Mouse (Mus musculus) E14TG2a.4 (cell line): ENCODE data around the gene Tctn1.

Experiments
- H3K27me3 ChIP-seq: 2 replicates; pipeline ENCODE4 v1.6.1; 2014; ENCODE audit warnings: low read length, control low read depth; ENCODE audit not compliant: insufficient read depth
- H3K36me3 ChIP-seq: 2 replicates; pipeline ENCODE4 v1.6.1; 2014; ENCODE audit warnings: low read length, control low read depth; ENCODE audit not compliant: insufficient read depth
- H3K4me1 ChIP-seq: replicated peaks from 2 replicates; pipeline ENCODE4 v1.6.1; 2014; ENCODE audit warnings: low read depth, low read length, control low read depth
- H3K4me3 ChIP-seq: replicated peaks from 2 replicates; pipeline ENCODE4 v1.5.1; 2014; ENCODE audit warnings: mild to moderate bottlenecking, low read length
- H3K9me3 ChIP-seq: 2 replicates; pipeline ENCODE4 v1.6.1; 2014; ENCODE audit warnings: low read length, control low read depth
- CTCF ChIP-seq: conservative IDR thresholded peaks from 2 replicates; pipeline ENCODE4 v1.5.1; 2014; ENCODE audit warnings: low read length
- NANOG ChIP-seq: IDR thresholded peaks from 2 replicates; pipeline ENCODE4 v1.6.1; 2014; ENCODE audit warnings: borderline replicate concordance, low read length, mixed read lengths
- POU5F1 ChIP-seq: IDR thresholded peaks from 2 replicates; pipeline ENCODE4 v1.6.1; 2014; ENCODE audit warnings: low read length, borderline replicate concordance

Tctn1 gene

GRCm38 (mm10) chr5:122228772-122229171 is 35.5 kb downstream of the Tctn1 start:
- Histone ChIP-seq H3K4me3 (no peak overlapping the region), H3K9me3 (0 out of 2 replicates have a peak, but pooled peaks cover 7% of the 10 kb centered on the region), H3K36me3 (peaks cover 48% of the 10 kb centered on the region), H3K4me1 (peaks cover 53% of the 10 kb centered on the region), H3K27me3 (no peaks in the 10 kb centered on the region)
- TF ChIP-seq POU5F1: no peak
- TF ChIP-seq CTCF: no peak
- no peak for TF ChIP-seq NANOG

GRCm38 (mm10) chr5:122228271-122228765 is 35.9 kb downstream of the Tctn1 start:
- no peak for TF ChIP-seq POU5F1
- no peak for TF ChIP-seq CTCF
- no peak for TF ChIP-seq NANOG

GRCm38 (mm10) chr5:122224291-122224690 is 40.0 kb downstream of the Tctn1 start:
- Histone ChIP-seq H3K4me1 (peaks cover 69% of the 10 kb centered on the region), H3K27me3 (no peaks in the 10 kb centered on the region), H3K9me3 (0 out of 2 replicates have a peak, but pooled peaks cover 7% of the 10 kb centered on the region), H3K36me3 (peaks cover 58% of the 10 kb centered on the region), H3K4me3 (no peak overlapping the region)
- TF ChIP-seq NANOG (no peak), CTCF (no peak), POU5F1 (no peak)

More at GRCm38 (mm10) chr5:122228271-122228765, 35.9 kb downstream of the Tctn1 start:
- H3K4me3 ChIP-seq: no peak overlapping the region
- peaks cover 49% of the 10 kb centered on the region for H3K4me1 ChIP-seq
- 0 out of 2 replicates have a peak, but pooled peaks cover 7% of the 10 kb centered on the region for H3K9me3 ChIP-seq
- H3K36me3 ChIP-seq: peaks cover 44% of the 10 kb centered on the region
- H3K27me3 ChIP-seq: no peaks in the 10 kb centered on the region

- Histone ChIP-seq H3K9me3 (no peaks in the 10 kb centered on the region), H3K4me1 (peaks cover 77% of the 10 kb centered on the region), H3K4me3 (no peak overlapping the region), H3K27me3 (no peaks in the 10 kb centered on the region), H3K36me3 (peaks cover 70% of the 10 kb centered on the region)
- no peak for TF ChIP-seq CTCF
- no peak for TF ChIP-seq POU5F1
- TF ChIP-seq NANOG: no peak
These were observed 43.2 kb downstream of the Tctn1 start for GRCm38 (mm10) chr5:122221085-122221484.

- peaks cover 65% of the 10 kb centered on the region for H3K4me1 ChIP-seq
- H3K27me3 ChIP-seq: no peaks in the 10 kb centered on the region
- H3K4me3 ChIP-seq: no peak overlapping the region
- no peaks in the 10 kb centered on the region for H3K9me3 ChIP-seq
- H3K36me3 ChIP-seq: peaks cover 69% of the 10 kb centered on the region
- TF ChIP-seq CTCF (no peak), NANOG (no peak), POU5F1 (no peak)
These were observed 44.3 kb downstream of the Tctn1 start for GRCm38 (mm10) chr5:122219655-122220629.

- no peak for TF ChIP-seq CTCF
- TF ChIP-seq NANOG: no peak
- TF ChIP-seq POU5F1: no peak
- H3K27me3 ChIP-seq: no peaks in the 10 kb centered on the region
These were observed 45.3 kb downstream of the Tctn1 start for GRCm38 (mm10) chr5:122218928-122219327.

GRCm38 (mm10) chr5:122218109-122218905 is 46.0 kb downstream of the Tctn1 start:
- H3K9me3 ChIP-seq: no peaks in the 10 kb centered on the region
- peaks cover 63% of the 10 kb centered on the region for H3K4me1 ChIP-seq
- H3K4me3 ChIP-seq: no peak overlapping the region
- H3K36me3 ChIP-seq: peaks cover 72% of the 10 kb centered on the region
- TF ChIP-seq CTCF: no peak
- no peak for TF ChIP-seq POU5F1
- no peak for TF ChIP-seq NANOG
- H3K27me3 ChIP-seq: no peaks in the 10 kb centered on the region

More at GRCm38 (mm10) chr5:122218928-122219327, 45.3 kb downstream of the Tctn1 start:
- H3K4me1 ChIP-seq: peaks cover 58% of the 10 kb centered on the region
- peaks cover 68% of the 10 kb centered on the region for H3K36me3 ChIP-seq
- no peak overlapping the region for H3K4me3 ChIP-seq
- H3K9me3 ChIP-seq: no peaks in the 10 kb centered on the region

GRCm38 (mm10) chr5:122217636-122218035 is 46.6 kb downstream of the Tctn1 start:
- H3K9me3 ChIP-seq: no peaks in the 10 kb centered on the region
- H3K4me3 ChIP-seq: no peak overlapping the region
- peaks cover 63% of the 10 kb centered on the region for H3K4me1 ChIP-seq
- peaks cover 75% of the 10 kb centered on the region for H3K36me3 ChIP-seq
- no peaks in the 10 kb centered on the region for H3K27me3 ChIP-seq
- TF ChIP-seq POU5F1: no peak
- no peak for TF ChIP-seq CTCF
- TF ChIP-seq NANOG: no peak
